Mouse (Mus musculus) liver, adult 2 months (tissue): Measurements from ENCODE around the gene Heatr4. TPM values are rescaled to one million over a fixed set of nuclear protein-coding genes. Genes with fewer than 3 reads are reported as not detected.
"Not testable (repeated sequence)": the region's sequence is repeated elsewhere in the genome, so short reads cannot be mapped to it uniquely, and the experiment has no call there.

Experiments used
- DNase-seq: peaks from one replicate; pipeline ENCODE4 v3.0.0-alpha.2; 2011; ENCODE audit warnings: low read depth, low spot score; ENCODE audit errors: extremely low read depth
- H3K27ac ChIP-seq: fragments of 200-500 bp; replicated peaks from 2 replicates; pipeline ENCODE4 v1.5.1; 2012; ENCODE audit warnings: low read depth, mild to moderate bottlenecking, control low read depth, inconsistent platforms, low read length; ENCODE audit not compliant: insufficient read depth
- H3K27me3 ChIP-seq: fragments of 200-500 bp; 2 replicates; pipeline ENCODE4 v1.6.1; 2012; ENCODE audit warnings: mild to moderate bottlenecking, moderate library complexity, low read length, inconsistent platforms; ENCODE audit not compliant: control insufficient read depth, insufficient read depth
- H3K36me3 ChIP-seq: fragments of 200-500 bp; 2 replicates; pipeline ENCODE4 v1.6.1; 2012; ENCODE audit warnings: low read length, inconsistent platforms; ENCODE audit not compliant: control insufficient read depth, insufficient read depth
- H3K4me1 ChIP-seq: fragments of 200-500 bp; 2 replicates; pipeline ENCODE4 v1.6.1; 2011; ENCODE audit warnings: low read length; ENCODE audit not compliant: control insufficient read depth, insufficient read depth
- H3K4me3 ChIP-seq: fragments of 200-500 bp; 2 replicates; pipeline ENCODE4 v1.5.1; 2011; ENCODE audit warnings: low read depth, mild to moderate bottlenecking, control low read depth, low read length, moderate library complexity; ENCODE audit not compliant: insufficient read depth
- H3K79me2 ChIP-seq: fragments of 200-500 bp; 2 replicates; pipeline ENCODE4 v1.6.1; 2012; ENCODE audit warnings: inconsistent platforms, mild to moderate bottlenecking, low read length, moderate library complexity; ENCODE audit not compliant: control insufficient read depth, insufficient read depth
- H3K9ac ChIP-seq: fragments of 200-500 bp; 2 replicates; pipeline ENCODE4 v1.6.1; 2012; ENCODE audit warnings: low read depth, mild to moderate bottlenecking, control low read depth, inconsistent platforms, low read length
- CTCF ChIP-seq: fragments of 200-500 bp; IDR thresholded peaks from 2 replicates; pipeline ENCODE4 v1.5.1; 2011; ENCODE audit warnings: low read depth, low read length, control low read depth
- POLR2A ChIP-seq: fragments of 200-500 bp; IDR thresholded peaks from 2 replicates; pipeline ENCODE4 v1.6.1; 2011; ENCODE audit warnings: low read length, control low read depth; ENCODE audit not compliant: insufficient read depth; ENCODE audit errors: extremely low read depth
- WGBS: fragments of 180-500 bp; shearing (Covaris S2); methylation state at CpG from one replicate; pipeline ENCODE4 v1.1.7; 2018; 5-methylcytosine and 5-hydroxymethylcytosine counted together
- polyA plus RNA-seq: library from polyadenylated mRNA; depleted of rRNA; stranded (reverse); fragments of >200 nt; gene quantifications from 2 replicates; pipeline ENCODE4 v1.2.3, GENCODE M21; 2012
- total RNA-seq: library from RNA; depleted of rRNA; stranded (reverse); fragments of >200 nt; gene quantifications from 2 replicates; pipeline ENCODE4 v1.2.3, GENCODE M21; 2014

Gene Heatr4
- total and polyA plus RNA-seq, 2 experiments, result not detected

- H3K79me2 ChIP-seq, result no peaks in the 10 kb centered on the region
- no peaks in the 10 kb centered on the region for H3K36me3 ChIP-seq
- WGBS, result 89% methylated on average over 1 of the region's 1 CpGs
- no peaks in the 10 kb centered on the region for H3K27me3 ChIP-seq
- no peak overlapping the region for H3K9ac ChIP-seq
- no peak for DNase-seq
- peaks cover 9% of the 10 kb centered on the region for H3K4me1 ChIP-seq
- H3K4me3 ChIP-seq, result no peak overlapping the region
- H3K27ac ChIP-seq, result no peak overlapping the region
- TF ChIP-seq POLR2A (no peak), CTCF (no peak)
Measured at GRCm38 (mm10) chr12:84003866-84004265, 19.2 kb upstream of the Heatr4 start.

GRCm38 (mm10) chr12:84000418-84000817 lies 15.8 kb upstream of the Heatr4 start:
- TF ChIP-seq CTCF, result no peak
- no peak for TF ChIP-seq POLR2A
- H3K4me1 ChIP-seq, result peaks cover 3% of the 10 kb centered on the region; the same call in 1 of the 2 replicates
- no peak overlapping the region for H3K9ac ChIP-seq
- H3K27ac ChIP-seq, result no peak overlapping the region
- WGBS, result 78% methylated on average over 3 of the region's 3 CpGs
- H3K36me3 ChIP-seq, result no peaks in the 10 kb centered on the region
- no peak overlapping the region for H3K4me3 ChIP-seq
- H3K27me3 ChIP-seq, result no peaks in the 10 kb centered on the region
- no peak for DNase-seq
- no peaks in the 10 kb centered on the region for H3K79me2 ChIP-seq

- H3K79me2 ChIP-seq, H3K27me3 ChIP-seq, H3K27ac ChIP-seq, H3K9ac ChIP-seq, H3K4me1 ChIP-seq, H3K36me3 ChIP-seq, H3K4me3 ChIP-seq: not testable (repeated sequence)
- peak; percentile 94 for DNase-seq
- WGBS, result 14% methylated on average over 8 of the region's 8 CpGs
Measured at GRCm38 (mm10) chr12:83999237-83999636, 14.6 kb upstream of the Heatr4 start.

- H3K9ac ChIP-seq, result no peak overlapping the region
- TF ChIP-seq POLR2A (no peak), CTCF (no peak)
- no peaks in the 10 kb centered on the region for H3K36me3 ChIP-seq
- no peak for DNase-seq
- no peaks in the 10 kb centered on the region for H3K27me3 ChIP-seq
- no peak overlapping the region for H3K27ac ChIP-seq
- H3K4me1 ChIP-seq, result peaks cover 3% of the 10 kb centered on the region; the same call in 1 of the 2 replicates
- no peak overlapping the region for H3K4me3 ChIP-seq
- H3K79me2 ChIP-seq, result no peaks in the 10 kb centered on the region
- WGBS, result 48% methylated on average over 11 of the region's 11 CpGs
Measured at GRCm38 (mm10) chr12:83998341-83999107, 13.9 kb upstream of the Heatr4 start.

- 67% methylated on average over 2 of the region's 2 CpGs for WGBS
- Histone ChIP-seq H3K4me1 (peaks cover 3% of the 10 kb centered on the region; the same call in 1 of the 2 replicates), H3K36me3 (no peaks in the 10 kb centered on the region), H3K4me3 (no peak overlapping the region), H3K27me3 (no peaks in the 10 kb centered on the region), H3K9ac (no peak overlapping the region), H3K27ac (no peak overlapping the region), H3K79me2 (no peaks in the 10 kb centered on the region)
- TF ChIP-seq POLR2A, result no peak
- no peak for TF ChIP-seq CTCF
- DNase-seq, result no peak
Measured at GRCm38 (mm10) chr12:83997221-83997620, 12.6 kb upstream of the Heatr4 start.

- H3K4me3 ChIP-seq, result no peak overlapping the region
- TF ChIP-seq POLR2A, result no peak
- TF ChIP-seq CTCF, result no peak
- WGBS, result over 99% methylated on average over 4 of the region's 4 CpGs
Measured at GRCm38 (mm10) chr12:83989378-83989777, 4.7 kb upstream of the Heatr4 start.

More at GRCm38 (mm10) chr12:83989378-83989777, 4.7 kb upstream of the Heatr4 start:
- H3K4me1 ChIP-seq, result 0 out of 2 replicates have a peak, but pooled peaks cover 2% of the 10 kb centered on the region
- H3K27ac ChIP-seq, result no peak overlapping the region
- no peaks in the 10 kb centered on the region for H3K79me2 ChIP-seq
- DNase-seq, result no peak
- H3K9ac ChIP-seq, result no peak overlapping the region
- no peaks in the 10 kb centered on the region for H3K27me3 ChIP-seq
- no peaks in the 10 kb centered on the region for H3K36me3 ChIP-seq
